Mouse (Mus musculus) spleen, adult 2 months (tissue): ENCODE results near the gene Ltc4s.

ENCODE experiments used
- CTCF ChIP-seq: fragments of 200-500 bp; IDR thresholded peaks from 2 replicates; pipeline ENCODE4 v1.5.1; 2011; ENCODE audit warnings: mild to moderate bottlenecking, inconsistent platforms; ENCODE audit not compliant: insufficient read depth, insufficient read length, insufficient replicate concordance; ENCODE audit errors: extremely low read depth
- POLR2A ChIP-seq: fragments of 200-500 bp; IDR thresholded peaks from 2 replicates; pipeline ENCODE4 v1.6.1; 2011; ENCODE audit warnings: low read depth, low read length, inconsistent platforms

GRCm38 (mm10) chr11:50238324-50238723, at the start of gene Ltc4s:
- TF ChIP-seq POLR2A (no peak), CTCF (no peak)
